Mouse (Mus musculus): ENCODE data around the gene Olfr735. TPM values are rescaled to one million over a fixed set of nuclear protein-coding genes. Genes with fewer than 3 reads are reported as not detected.

The Olfr735 gene
- polyA plus RNA-seq, 1 experiment: 0.21 TPM

- Histone ChIP-seq H3K27me3 (ENCODE audit: control insufficient read depth, insufficient read depth, low read length) (no peaks in the 10 kb centered on the region), H3K36me3 (ENCODE audit: control insufficient read depth, insufficient read depth, low read length) (no peaks in the 10 kb centered on the region), H3K27ac (ENCODE audit: control insufficient read depth, insufficient read depth, low read depth, low read length) (no peak within 1 kb of the TSS), H3K4me3 (ENCODE audit: control insufficient read depth, low read depth, low read length) (no peak within 1 kb of the TSS), H3K4me1 (ENCODE audit: control insufficient read depth, insufficient read depth, low read length) (no peaks in the 10 kb centered on the region)
- TF ChIP-seq CTCF (IDR thresholded peaks at IDR 0.05; ENCODE audit: control insufficient read depth, insufficient read depth, insufficient replicate concordance, low read depth, low read length) (no peak), POLR2A (IDR thresholded peaks at IDR 0.05; ENCODE audit: control insufficient read depth, low read depth, low read length) (no peak)
Measured at GRCm38 (mm10) chr14:50326661-50327060, 22.0 kb downstream of the Olfr735 start, which contains the start of gene Olfr734. Olfr734 (minus strand) TSS chr14:50326761.

DNA sequence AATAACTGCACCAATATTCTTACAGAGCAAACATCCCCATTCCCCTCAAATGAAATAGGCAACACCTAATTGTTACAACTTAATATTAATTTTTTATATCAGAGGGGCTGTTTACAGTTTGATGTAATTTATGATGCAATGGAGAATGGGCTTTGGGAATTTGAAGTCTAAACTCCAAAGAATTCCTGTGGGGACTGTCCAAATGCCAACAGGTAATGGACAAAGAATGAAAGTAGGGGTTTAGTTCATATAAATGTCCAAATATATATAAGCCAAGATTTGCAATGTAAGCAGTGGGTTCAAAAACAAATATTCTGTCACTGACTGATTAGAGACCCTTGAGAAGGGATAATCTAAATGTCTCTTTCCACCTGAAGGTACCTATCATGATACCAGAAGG is 47.2 kb downstream of the Olfr735 start, which contains the start of gene Olfr733:
Gene Olfr733 (minus strand): TSS at position 101 of the 400 bp plus-strand sequence.
- TF ChIP-seq POLR2A (IDR thresholded peaks at IDR 0.05; ENCODE audit: control insufficient read depth, low read depth, low read length): no peak
- no peak for TF ChIP-seq CTCF (IDR thresholded peaks at IDR 0.05; ENCODE audit: control insufficient read depth, insufficient read depth, insufficient replicate concordance, low read depth, low read length)
- Histone ChIP-seq H3K36me3 (ENCODE audit: control insufficient read depth, insufficient read depth, low read length) (no peaks in the 10 kb centered on the region), H3K4me1 (ENCODE audit: control insufficient read depth, insufficient read depth, low read length) (no peaks in the 10 kb centered on the region), H3K27ac (ENCODE audit: control insufficient read depth, insufficient read depth, low read depth, low read length) (no peak within 1 kb of the TSS), H3K27me3 (ENCODE audit: control insufficient read depth, insufficient read depth, low read length) (no peaks in the 10 kb centered on the region), H3K4me3 (ENCODE audit: control insufficient read depth, low read depth, low read length) (no peak within 1 kb of the TSS)

Other genes with a start within 250 kb of the Olfr735 start
- not detected in 2 replicates for gene Olfr727, start 225.7 kb downstream of the Olfr735 start, polyA plus RNA-seq (2012; rRNA removed)
- gene Olfr728, start 206.2 kb downstream of the Olfr735 start, polyA plus RNA-seq (2012; rRNA removed): not detected in 2 replicates
- gene Olfr729, start 196.0 kb downstream of the Olfr735 start, polyA plus RNA-seq (2012; rRNA removed): not detected in 2 replicates
- gene Olfr730, start 160.7 kb downstream of the Olfr735 start, polyA plus RNA-seq (2012; rRNA removed): not detected in 2 replicates
- 0.06 TPM in 1 of 2 replicates, not detected in the other for gene Olfr731, start 107.0 kb downstream of the Olfr735 start, polyA plus RNA-seq (2012; rRNA removed)
- 0.14 and 0.17 TPM in 2 replicates for gene Olfr732, start 64.7 kb downstream of the Olfr735 start, polyA plus RNA-seq (2012; rRNA removed)
- 0.13 TPM in 1 of 2 replicates, not detected in the other for gene Olfr733, start 47.4 kb downstream of the Olfr735 start, polyA plus RNA-seq (2012; rRNA removed)
- 0.10 and 0.37 TPM in 2 replicates for gene Olfr734, start 22.1 kb downstream of the Olfr735 start, polyA plus RNA-seq (2012; rRNA removed)
- 0.04 TPM in 1 of 2 replicates, not detected in the other for gene Tlr11, start 9.0 kb upstream of the Olfr735 start, polyA plus RNA-seq (2012; rRNA removed)
- 0.07 TPM in 1 of 2 replicates, not detected in the other for gene Olfr736, start 32.3 kb upstream of the Olfr735 start, polyA plus RNA-seq (2012; rRNA removed)
- 0.11 TPM in 1 of 2 replicates, not detected in the other for gene Olfr738, start 58.7 kb upstream of the Olfr735 start, polyA plus RNA-seq (2012; rRNA removed)
- gene Olfr739, start 69.8 kb upstream of the Olfr735 start, polyA plus RNA-seq (2012; rRNA removed): not detected in 2 replicates
- not detected in 2 replicates for gene Olfr740, start 96.7 kb upstream of the Olfr735 start, polyA plus RNA-seq (2012; rRNA removed)
- gene Olfr741, start 123.9 kb upstream of the Olfr735 start, polyA plus RNA-seq (2012; rRNA removed): not detected in 2 replicates
- gene Olfr742, start 154.7 kb upstream of the Olfr735 start, polyA plus RNA-seq (2012; rRNA removed): not detected in 2 replicates
- 0.04 TPM in 1 of 2 replicates, not detected in the other for gene Olfr743, start 173.0 kb upstream of the Olfr735 start, polyA plus RNA-seq (2012; rRNA removed)